Mouse (Mus musculus) heart, embryonic 15.5 days (tissue): ENCODE data around the gene Gm42420. TPM values are rescaled to one million over a fixed set of nuclear protein-coding genes. Genes with fewer than 3 reads are reported as not detected.

Experiments
- ATAC-seq: fragments of 200-750 bp; cut with Nextera tagmentation; replicated peaks from 2 replicates; pipeline ENCODE4 v1.8.0; 2017; ENCODE audit warnings: low read depth, moderate TSS enrichment; ENCODE audit not compliant: insufficient number of reproducible peaks, insufficient read depth, low FRiP score
- H3K27ac ChIP-seq: fragments of 300-500 bp; sonication (generic); 2 replicates; pipeline ENCODE4 v1.5.1; 2015; ENCODE audit warnings: mild to moderate bottlenecking, inconsistent platforms
- H3K27me3 ChIP-seq: fragments of 300-500 bp; sonication (generic); 2 replicates; pipeline ENCODE4 v1.6.1; 2015; ENCODE audit warnings: inconsistent platforms
- H3K36me3 ChIP-seq: fragments of 300-500 bp; sonication (generic); 2 replicates; pipeline ENCODE4 v1.6.1; 2015; ENCODE audit warnings: mild to moderate bottlenecking, inconsistent platforms
- H3K4me1 ChIP-seq: fragments of 300-500 bp; sonication (generic); replicated peaks from 2 replicates; pipeline ENCODE4 v1.6.1; 2015; ENCODE audit warnings: inconsistent platforms
- H3K4me2 ChIP-seq: fragments of 300-500 bp; sonication (generic); 2 replicates; pipeline ENCODE4 v1.6.1; 2015; ENCODE audit warnings: inconsistent platforms, mild to moderate bottlenecking, moderate library complexity
- H3K4me3 ChIP-seq: fragments of 300-500 bp; sonication (generic); 2 replicates; pipeline ENCODE4 v1.5.1; 2015; ENCODE audit warnings: mild to moderate bottlenecking, inconsistent platforms
- H3K9ac ChIP-seq: fragments of 300-500 bp; sonication (generic); 2 replicates; pipeline ENCODE4 v1.6.1; 2015; ENCODE audit warnings: mild to moderate bottlenecking, inconsistent platforms
- H3K9me3 ChIP-seq: fragments of 300-500 bp; sonication (generic); replicated peaks from 2 replicates; pipeline ENCODE4 v1.6.1; 2016; ENCODE audit warnings: inconsistent platforms
- WGBS: fragments of 180-500 bp; shearing (Covaris S2); methylation state at CpG from one replicate; pipeline ENCODE4 v1.1.7; 2015; ENCODE audit warnings: mixed read lengths; 5-methylcytosine and 5-hydroxymethylcytosine counted together
- polyA plus RNA-seq: library from polyadenylated mRNA; unstranded; fragments of >200 nt; fragmentation: Nextera tagmentation; extraction: Ambion mirVana; gene quantifications from 2 replicates; pipeline ENCODE4 v1.2.1, GENCODE M21; 2015

Gm42420 gene
- polyA plus RNA-seq, 1 experiment from 2014 or later, result not detected

GRCm38 (mm10) chr6:39554888-39555647, 30.5 kb upstream of the Gm42420 start:
- Histone ChIP-seq H3K9ac (no peak overlapping the region; the same call in 1 of the 2 replicates), H3K27me3 (no peaks in the 10 kb centered on the region), H3K36me3 (no peaks in the 10 kb centered on the region), H3K4me2 (peak overlapping the region; percentile 79), H3K4me1 (peaks cover 39% of the 10 kb centered on the region), H3K27ac (peak overlapping the region; percentile 34), H3K9me3 (no peaks in the 10 kb centered on the region), H3K4me3 (peak overlapping the region; percentile 95; the same call in 1 of the 2 replicates)
- no peak for ATAC-seq
- 49% methylated on average over 12 of the region's 12 CpGs for WGBS

GRCm38 (mm10) chr6:39555648-39555945, 30.0 kb upstream of the Gm42420 start:
- H3K4me1 ChIP-seq, result peaks cover 39% of the 10 kb centered on the region
- H3K9me3 ChIP-seq, result no peaks in the 10 kb centered on the region
- H3K27ac ChIP-seq, result 0 out of 2 replicates have a peak overlapping the region, but pooled peaks have one; percentile 34
- H3K4me2 ChIP-seq, result peak overlapping the region; percentile 79
- H3K36me3 ChIP-seq, result no peaks in the 10 kb centered on the region
- ATAC-seq, result no peak
- no peak overlapping the region for H3K9ac ChIP-seq
- no peaks in the 10 kb centered on the region for H3K27me3 ChIP-seq
- 80% methylated on average over 2 of the region's 2 CpGs for WGBS
- peak overlapping the region; percentile 95; the same call in 1 of the 2 replicates for H3K4me3 ChIP-seq

- no peaks in the 10 kb centered on the region for H3K36me3 ChIP-seq
- ATAC-seq, result peak; percentile 60
- peak overlapping the region; percentile 79 for H3K4me2 ChIP-seq
- H3K9ac ChIP-seq, result peak overlapping the region; percentile 91
- peak overlapping the region; percentile 95 for H3K4me3 ChIP-seq
- H3K27ac ChIP-seq, result peak overlapping the region; percentile 88
- peaks cover 39% of the 10 kb centered on the region for H3K4me1 ChIP-seq
- H3K27me3 ChIP-seq, result no peaks in the 10 kb centered on the region
- no peaks in the 10 kb centered on the region for H3K9me3 ChIP-seq
- WGBS, result 1% methylated on average over 54 of the region's 54 CpGs
Observed at GRCm38 (mm10) chr6:39556900-39557659, 28.5 kb upstream of the Gm42420 start.

- WGBS, result 1% methylated on average over 25 of the region's 50 CpGs
- peak within 1 kb of the TSS; percentile 79 for H3K4me2 ChIP-seq
- H3K27ac ChIP-seq, result peak within 1 kb of the TSS; percentile 88
- no peaks in the 10 kb centered on the region for H3K9me3 ChIP-seq
- no peaks in the 10 kb centered on the region for H3K36me3 ChIP-seq
- peaks cover 38% of the 10 kb centered on the region for H3K4me1 ChIP-seq
- H3K9ac ChIP-seq, result peak within 1 kb of the TSS; percentile 91
- ATAC-seq, result peak; percentile 92
- peak within 1 kb of the TSS; percentile 95 for H3K4me3 ChIP-seq
- no peaks in the 10 kb centered on the region for H3K27me3 ChIP-seq
Observed at GRCm38 (mm10) chr6:39557723-39558261, 27.8 kb upstream of the Gm42420 start, which contains the start of gene Dennd2a. Dennd2a (minus strand) TSS chr6:39557867.

GRCm38 (mm10) chr6:39559276-39559939, 26.1 kb upstream of the Gm42420 start:
- H3K36me3 ChIP-seq, result no peaks in the 10 kb centered on the region
- H3K9ac ChIP-seq, result no peak overlapping the region
- ATAC-seq, result no peak
- no peak overlapping the region for H3K4me2 ChIP-seq
- H3K9me3 ChIP-seq, result no peaks in the 10 kb centered on the region
- no peak overlapping the region for H3K27ac ChIP-seq
- peaks cover 38% of the 10 kb centered on the region for H3K4me1 ChIP-seq
- 62% methylated on average over 6 of the region's 6 CpGs for WGBS
- no peak overlapping the region for H3K4me3 ChIP-seq
- H3K27me3 ChIP-seq, result no peaks in the 10 kb centered on the region

- 11% methylated on average over 23 of the region's 23 CpGs for WGBS
- H3K36me3 ChIP-seq, result no peaks in the 10 kb centered on the region
- peak overlapping the region; percentile 28 for H3K4me3 ChIP-seq
- H3K27ac ChIP-seq, result no peak overlapping the region
- peak; percentile 27; the same call in 1 of the 2 replicates for ATAC-seq
- peaks cover 20% of the 10 kb centered on the region for H3K4me1 ChIP-seq
- no peak overlapping the region for H3K9ac ChIP-seq
- H3K9me3 ChIP-seq, result no peaks in the 10 kb centered on the region
- H3K4me2 ChIP-seq, result peak overlapping the region; percentile 62
- no peaks in the 10 kb centered on the region for H3K27me3 ChIP-seq
Observed at GRCm38 (mm10) chr6:39562166-39563015, 23.2 kb upstream of the Gm42420 start.

GRCm38 (mm10) chr6:39567528-39567927, 18.0 kb upstream of the Gm42420 start:
- 16% methylated on average over 5 of the region's 5 CpGs for WGBS
- H3K9ac ChIP-seq, result no peak overlapping the region
- no peak for ATAC-seq

GRCm38 (mm10) chr6:39570426-39570825, 15.1 kb upstream of the Gm42420 start:
- Histone ChIP-seq H3K27ac (no peak overlapping the region), H3K4me3 (no peak overlapping the region), H3K4me1 (peaks cover 12% of the 10 kb centered on the region), H3K9me3 (no peaks in the 10 kb centered on the region), H3K27me3 (no peaks in the 10 kb centered on the region), H3K4me2 (no peak overlapping the region), H3K36me3 (no peaks in the 10 kb centered on the region), H3K9ac (no peak overlapping the region)
- 63% methylated on average over 3 of the region's 3 CpGs for WGBS
- no peak for ATAC-seq

More at GRCm38 (mm10) chr6:39567528-39567927, 18.0 kb upstream of the Gm42420 start:
- Histone ChIP-seq H3K4me2 (no peak overlapping the region), H3K27ac (no peak overlapping the region), H3K36me3 (no peaks in the 10 kb centered on the region), H3K4me1 (no peaks in the 10 kb centered on the region), H3K9me3 (no peaks in the 10 kb centered on the region), H3K27me3 (no peaks in the 10 kb centered on the region), H3K4me3 (no peak overlapping the region)

GRCm38 (mm10) chr6:39573791-39574554, 11.6 kb upstream of the Gm42420 start, which contains the start of gene Adck2:
Adck2 (plus strand) TSS chr6:39573873.
- no peaks in the 10 kb centered on the region for H3K27me3 ChIP-seq
- H3K4me2 ChIP-seq, result peak within 1 kb of the TSS; percentile 89
- peaks cover 23% of the 10 kb centered on the region for H3K36me3 ChIP-seq
- H3K9ac ChIP-seq, result peak within 1 kb of the TSS; percentile 85
- no peaks in the 10 kb centered on the region for H3K9me3 ChIP-seq
- peak within 1 kb of the TSS; percentile 89 for H3K4me3 ChIP-seq
- peak within 1 kb of the TSS; percentile 96 for H3K27ac ChIP-seq
- peak; percentile 95 for ATAC-seq
- H3K4me1 ChIP-seq, result peaks cover 12% of the 10 kb centered on the region
- 2% methylated on average over 49 of the region's 49 CpGs for WGBS

GRCm38 (mm10) chr6:39574555-39574869, 11.0 kb upstream of the Gm42420 start:
- peak overlapping the region; percentile 89 for H3K4me3 ChIP-seq
- no peak for ATAC-seq
- 30% methylated on average over 10 of the region's 10 CpGs for WGBS

More at GRCm38 (mm10) chr6:39574555-39574869, 11.0 kb upstream of the Gm42420 start:
- Histone ChIP-seq H3K27me3 (no peaks in the 10 kb centered on the region), H3K4me1 (peaks cover 12% of the 10 kb centered on the region), H3K4me2 (peak overlapping the region; percentile 89), H3K9ac (peak overlapping the region; percentile 85), H3K9me3 (no peaks in the 10 kb centered on the region), H3K27ac (peak overlapping the region; percentile 96), H3K36me3 (peaks cover 26% of the 10 kb centered on the region)
